In genomic region chr2:152736748-152737147, GRCm38 (mm10) we compare ENCODE assay signal across 8 mouse cellular contexts. TPM values are rescaled to one million over a fixed set of nuclear protein-coding genes. Genes with fewer than 3 reads are reported as not detected.
A peak's percentile ranks its signal among the peaks of the same experiment; 100 is the strongest.
DNase-seq lines count a peak whose midpoint lies in the region; ATAC-seq lines count a peak whose summit lies in the region.

No protein-coding gene starts in this region.

- H3K9me3 ChIP-seq in heart, embryonic 15.5 days (replicated peaks), result no peaks in the 10 kb centered on the region
- H3K9me3 ChIP-seq in limb, embryonic 13.5 days, result no peaks in the 10 kb centered on the region
- no peaks in the 10 kb centered on the region for H3K9me3 ChIP-seq in neural tube, embryonic 14.5 days (ENCODE audit: control insufficient read depth, low read length)

- under 1% methylated on average over 22 of the region's 22 CpGs for WGBS in heart, embryonic 15.5 days
- WGBS in limb, embryonic 13.5 days, result under 1% methylated on average over 22 of the region's 22 CpGs
- WGBS in neural tube, embryonic 14.5 days, result under 1% methylated on average over 22 of the region's 22 CpGs

- H3K4me1 ChIP-seq in heart, embryonic 15.5 days (replicated peaks), result peaks cover 72% of the 10 kb centered on the region
- H3K4me1 ChIP-seq in limb, embryonic 13.5 days, result peaks cover 71% of the 10 kb centered on the region
- H3K4me1 ChIP-seq in neural tube, embryonic 14.5 days (ENCODE audit: control insufficient read depth, insufficient read depth, low read length), result peaks cover 25% of the 10 kb centered on the region

- no peak for ATAC-seq in heart, embryonic 15.5 days (replicated peaks; ENCODE audit: insufficient number of reproducible peaks, insufficient read depth, low FRiP score, low read depth)
- no peak for ATAC-seq in limb, embryonic 13.5 days (ENCODE audit: low FRiP score, low read depth)
- ATAC-seq in neural tube, embryonic 14.5 days (ENCODE audit: low read depth), result no peak

- H3K4me2 ChIP-seq in heart, embryonic 15.5 days, result peak overlapping the region; percentile 73
- H3K4me2 ChIP-seq in limb, embryonic 13.5 days (replicated peaks), result peak overlapping the region; percentile 94
- peak overlapping the region; percentile 85 for H3K4me2 ChIP-seq in neural tube, embryonic 14.5 days (ENCODE audit: low read depth, low read length)

- H3K27ac ChIP-seq in heart, embryonic 15.5 days, result peak overlapping the region; percentile 86
- peak overlapping the region; percentile 98 for H3K27ac ChIP-seq in limb, embryonic 13.5 days
- peak overlapping the region; percentile 13 for H3K27ac ChIP-seq in neural tube, embryonic 14.5 days (ENCODE audit: low read depth, low read length)

- peak; percentile 28 to 45 for DNase-seq in cerebellum, adult 18-20 months
- no peak for DNase-seq in cerebellum, adult 8-10 months
- peak; percentile 42 for DNase-seq in 416B (ENCODE audit: low read depth)
- peak; percentile 57 to 62 for DNase-seq in cerebellum, postnatal 10 days
- no peak for DNase-seq in right cerebral cortex, adult 2 months (ENCODE audit: low spot score in 2 of 2)

- no peaks in the 10 kb centered on the region for H3K27me3 ChIP-seq in heart, embryonic 15.5 days
- no peaks in the 10 kb centered on the region for H3K27me3 ChIP-seq in limb, embryonic 13.5 days
- H3K27me3 ChIP-seq in neural tube, embryonic 14.5 days (ENCODE audit: control insufficient read depth, insufficient read depth, low read length), result no peaks in the 10 kb centered on the region

- H3K9ac ChIP-seq in heart, embryonic 15.5 days, result peak overlapping the region; percentile 72
- peak overlapping the region; percentile 98 for H3K9ac ChIP-seq in limb, embryonic 13.5 days
- peak overlapping the region; percentile 67 for H3K9ac ChIP-seq in neural tube, embryonic 14.5 days (replicated peaks; ENCODE audit: low read depth, low read length)

- peak overlapping the region; percentile 57 for H3K4me3 ChIP-seq in heart, embryonic 15.5 days
- peak overlapping the region; percentile 95 for H3K4me3 ChIP-seq in limb, embryonic 13.5 days
- H3K4me3 ChIP-seq in neural tube, embryonic 14.5 days (ENCODE audit: low read depth, low read length), result peak overlapping the region; percentile 50

- H3K36me3 ChIP-seq in heart, embryonic 15.5 days, result no peaks in the 10 kb centered on the region
- peaks cover 6% of the 10 kb centered on the region; the same call in 1 of the 2 replicates for H3K36me3 ChIP-seq in limb, embryonic 13.5 days
- no peaks in the 10 kb centered on the region for H3K36me3 ChIP-seq in neural tube, embryonic 14.5 days (ENCODE audit: control insufficient read depth, insufficient read depth, low read length)

RNA-seq across cellular contexts. Expression of gene Id1, which starts 0.7 kb away (rescaled TPM):
- polyA plus RNA-seq in heart, embryonic 15.5 days (2015; fragmentation: Nextera tagmentation; extraction: Ambion mirVana), result 61.9 and 63.1 TPM in 2 replicates
- polyA plus RNA-seq in limb, embryonic 13.5 days (2015; fragmentation: Nextera tagmentation; extraction: Ambion mirVana), result 232 and 236 TPM in 2 replicates
- 49.9 and 50.4 TPM in 2 replicates for polyA plus RNA-seq in neural tube, embryonic 14.5 days (2014; fragmentation: Nextera tagmentation; extraction: Ambion mirVana)

RNA-seq across cellular contexts. Expression of gene Cox4i2, which starts 17.2 kb away (rescaled TPM):
- polyA plus RNA-seq in heart, embryonic 15.5 days (2015; fragmentation: Nextera tagmentation; extraction: Ambion mirVana), result 20.8 and 24.2 TPM in 2 replicates
- 32.0 and 34.4 TPM in 2 replicates for polyA plus RNA-seq in limb, embryonic 13.5 days (2015; fragmentation: Nextera tagmentation; extraction: Ambion mirVana)
- polyA plus RNA-seq in neural tube, embryonic 14.5 days (2014; fragmentation: Nextera tagmentation; extraction: Ambion mirVana), result 3.6 and 4.5 TPM in 2 replicates

RNA-seq across cellular contexts. Expression of gene Mcts2, which starts 49.9 kb away (rescaled TPM):
- 18.9 and 20.3 TPM in 2 replicates for polyA plus RNA-seq in heart, embryonic 15.5 days (2015; fragmentation: Nextera tagmentation; extraction: Ambion mirVana)
- polyA plus RNA-seq in limb, embryonic 13.5 days (2015; fragmentation: Nextera tagmentation; extraction: Ambion mirVana), result 29.2 and 30.0 TPM in 2 replicates
- polyA plus RNA-seq in neural tube, embryonic 14.5 days (2014; fragmentation: Nextera tagmentation; extraction: Ambion mirVana), result 40.2 and 43.8 TPM in 2 replicates

Comparison
In these comparisons a context has a peak if more than half of its experiments do, and no peak if none do; other contexts are left out.
1. DNase-seq: peak in cerebellum, adult 18-20 months (2 of 2), 416B (single experiment) and cerebellum, postnatal 10 days (2 of 2); none in cerebellum, adult 8-10 months (single experiment) and right cerebral cortex, adult 2 months (0 of 2).
2. H3K27ac ChIP-seq: peak in every context shown above with its lines; median percentile 98 in limb, embryonic 13.5 days; 86 in heart, embryonic 15.5 days; 13 in neural tube, embryonic 14.5 days.
3. Peak in every context shown above with its lines, with median percentiles within 50 percentile points of each other: H3K4me2 ChIP-seq, H3K4me3 ChIP-seq and H3K9ac ChIP-seq.